Mouse (Mus musculus) stomach, adult 2 months (tissue): ENCODE results near the gene Ggps1. TPM values are rescaled to one million over a fixed set of nuclear protein-coding genes. Genes with fewer than 3 reads are reported as not detected.

ENCODE experiments used
- polyA plus RNA-seq: library from polyadenylated mRNA; depleted of rRNA; stranded (reverse); fragments of >200 nt; gene quantifications from 2 replicates; pipeline ENCODE4 v1.2.3, GENCODE M21; 2012; rRNA removed

The Ggps1 gene
- 1.2 and 2.4 TPM in 2 replicates for polyA plus RNA-seq

DNA sequence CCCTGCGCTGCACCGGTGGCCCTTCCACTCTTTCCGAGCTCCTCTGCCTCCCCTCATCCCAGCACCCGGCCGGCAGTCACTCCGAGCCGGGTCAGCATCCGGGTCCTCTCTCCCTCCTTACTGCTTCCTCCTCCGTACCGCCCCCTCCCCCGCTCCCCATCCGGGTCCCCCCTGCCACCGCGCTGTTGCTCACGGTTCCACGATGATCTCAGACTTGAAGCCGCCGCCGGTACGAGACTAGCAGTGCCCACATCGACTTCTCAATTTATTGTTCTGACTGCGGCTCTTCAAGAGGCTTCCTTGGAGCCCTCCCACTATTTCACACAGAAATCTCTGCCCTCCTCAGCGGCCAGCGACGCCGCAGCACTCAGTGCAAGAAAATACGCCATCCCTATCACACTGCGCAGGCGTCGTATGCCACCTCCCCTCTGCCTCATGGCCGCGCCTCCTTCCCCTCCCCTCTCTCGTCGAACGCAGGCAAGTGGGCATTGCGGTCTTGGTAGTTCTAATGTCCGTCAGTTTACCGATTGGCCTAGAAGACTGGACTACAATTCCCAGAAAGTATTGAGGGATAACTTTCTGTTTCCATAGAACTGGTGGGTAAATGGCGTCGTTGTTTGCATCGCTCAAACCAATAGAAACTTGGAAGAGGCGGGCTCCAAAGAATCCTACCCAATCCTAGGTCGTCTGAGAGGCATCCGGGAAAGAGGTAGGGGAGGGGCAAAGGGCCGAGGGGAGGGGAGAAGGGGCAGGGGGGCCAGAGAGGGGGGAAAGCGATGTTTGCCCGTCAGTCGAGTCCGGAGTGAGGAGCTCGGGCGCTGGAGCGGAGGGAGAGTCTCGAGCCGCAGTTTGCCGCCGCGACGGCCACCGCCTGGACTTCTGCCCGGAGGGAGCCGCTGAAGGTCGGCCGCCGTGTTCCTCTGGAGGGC, at the start of gene Ggps1, which contains the start of gene Arid4b:
Gene Ggps1, minus strand, starts transcription at position 476 of the 929 bp plus-strand sequence.
Gene Arid4b, plus strand, starts transcription at position 220 of the 929 bp plus-strand sequence.

DNA sequence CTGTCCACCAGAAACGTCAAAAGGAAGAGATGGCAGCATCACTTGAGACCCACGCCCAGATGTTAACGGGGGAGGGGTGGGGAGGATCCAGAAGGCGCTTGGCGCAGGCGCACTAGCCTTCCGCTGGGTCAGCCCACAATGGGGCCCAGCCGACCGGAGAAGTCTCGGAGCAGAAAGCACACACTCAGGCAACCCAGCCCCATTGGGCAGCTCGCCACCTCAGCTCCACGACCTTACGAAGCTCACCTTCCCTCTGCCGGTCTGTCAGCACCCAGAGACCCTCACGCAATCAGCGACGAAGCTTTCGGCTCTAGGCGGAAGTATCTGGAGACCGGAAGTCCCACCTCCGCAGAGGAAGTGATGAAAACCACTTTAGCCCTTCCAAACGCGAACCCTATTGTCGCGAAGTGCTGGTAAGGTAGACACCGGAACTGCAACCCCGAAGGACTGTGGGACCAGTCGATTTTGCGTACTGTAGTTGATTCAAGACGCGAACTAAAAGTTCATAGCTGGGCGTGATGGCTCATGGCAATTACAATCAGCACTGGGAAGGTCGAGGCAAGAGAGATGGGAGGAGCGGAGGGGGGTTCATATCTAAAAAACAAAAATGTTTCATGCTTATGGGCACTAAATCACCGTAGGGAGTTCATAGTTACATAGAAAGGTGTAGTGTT, 23.9 kb downstream of the Ggps1 start, which contains the start of gene Tbce:
Gene Tbce, minus strand, starts transcription at position 347 of the 674 bp plus-strand sequence.

Other genes starting within 250 kb of the Ggps1 start
- gene B3galnt2, start 109.0 kb downstream of the Ggps1 start, polyA plus RNA-seq, result 29.3 and 71.8 TPM in 2 replicates
- gene Tbce, start 23.9 kb downstream of the Ggps1 start, polyA plus RNA-seq, result 1.1 and 3.1 TPM in 2 replicates
- gene Arid4b, start 256 bp downstream of the Ggps1 start, polyA plus RNA-seq, result 1.3 TPM in 2 replicates